ENCODE assay signal across 21 mouse cellular contexts in genomic region chr17:27510258-27511124, GRCm38 (mm10). TPM values are rescaled to one million over a fixed set of nuclear protein-coding genes. Genes with fewer than 3 reads are reported as not detected.
DNase-seq lines count a peak whose midpoint lies in the region; ATAC-seq lines count a peak whose summit lies in the region.
"Had no signal": no experiment of that assay in that cellular context is flagged by ENCODE, and none has a peak within 500 bp of the region (broad histone marks: within the 10 kb centered on the region; RNA-seq: fewer than 3 reads in every experiment).

No protein-coding gene starts in this region.

- peak overlapping the region; percentile 74; the same call in 1 of the 2 replicates for H3K4me3 ChIP-seq in midbrain, embryonic 10.5 days
- H3K4me3 ChIP-seq in midbrain, embryonic 11.5 days (ENCODE audit: low read depth, low read length), result no peak overlapping the region
- H3K4me3 ChIP-seq in midbrain, embryonic 12.5 days, result no peak overlapping the region
- no peak overlapping the region for H3K4me3 ChIP-seq in neural tube, embryonic 15.5 days (replicated peaks)
- H3K4me3 ChIP-seq: gastrocnemius, adult 2 months had no signal

- H3K4me1 ChIP-seq in midbrain, embryonic 10.5 days, result peaks cover 90% of the 10 kb centered on the region
- peaks cover 40% of the 10 kb centered on the region for H3K4me1 ChIP-seq in midbrain, embryonic 11.5 days (ENCODE audit: control insufficient read depth, insufficient read depth, low read length)
- peaks cover 71% of the 10 kb centered on the region for H3K4me1 ChIP-seq in midbrain, embryonic 12.5 days
- H3K4me1 ChIP-seq in neural tube, embryonic 15.5 days, result peaks cover 49% of the 10 kb centered on the region

- no peak overlapping the region for H3K9ac ChIP-seq in midbrain, embryonic 11.5 days (ENCODE audit: low read length)
- 0 out of 2 replicates have a peak overlapping the region, but pooled peaks have one; percentile 24 for H3K9ac ChIP-seq in midbrain, embryonic 12.5 days (replicated peaks)
- 0 out of 2 replicates have a peak overlapping the region, but pooled peaks have one; percentile 18 for H3K9ac ChIP-seq in neural tube, embryonic 15.5 days (replicated peaks)
- H3K9ac ChIP-seq: embryonic facial prominence, embryonic 13.5 days had no signal

- no peak overlapping the region for H3K4me2 ChIP-seq in midbrain, embryonic 11.5 days
- H3K4me2 ChIP-seq in midbrain, embryonic 12.5 days (replicated peaks), result peak overlapping the region; percentile 98; the same call in 1 of the 2 replicates
- H3K4me2 ChIP-seq in neural tube, embryonic 15.5 days, result peak overlapping the region; percentile 97
- H3K4me2 ChIP-seq: heart, embryonic 11.5 days; liver, embryonic 11.5 days had no signal

- ATAC-seq in cerebellum, adult (ENCODE audit: insufficient number of reproducible peaks, low FRiP score, low TSS enrichment), result no peak
- ATAC-seq in midbrain, embryonic 11.5 days (ENCODE audit: low FRiP score), result no peak
- ATAC-seq in midbrain, embryonic 12.5 days (ENCODE audit: low FRiP score, low read depth), result no peak
- ATAC-seq in neural tube, embryonic 15.5 days (ENCODE audit: low FRiP score), result no peak
- ATAC-seq: inflammation-experienced regulatory T-cells, adult 6 months had no signal

- 0 out of 2 replicates have a peak overlapping the region, but pooled peaks have one; percentile 33 for H3K27ac ChIP-seq in midbrain, embryonic 10.5 days (replicated peaks)
- no peak overlapping the region for H3K27ac ChIP-seq in midbrain, embryonic 11.5 days (ENCODE audit: low read depth, low read length)
- peak overlapping the region; percentile 46; the same call in 1 of the 2 replicates for H3K27ac ChIP-seq in midbrain, embryonic 12.5 days (replicated peaks)
- H3K27ac ChIP-seq in neural tube, embryonic 15.5 days (replicated peaks), result no peak overlapping the region
- H3K27ac ChIP-seq: embryonic facial prominence, embryonic 13.5 days; gastrocnemius, adult 2 months; stomach, postnatal 0 days had no signal

- H3K9me3 ChIP-seq in midbrain, embryonic 10.5 days (replicated peaks), result no peaks in the 10 kb centered on the region
- H3K9me3 ChIP-seq in midbrain, embryonic 11.5 days (ENCODE audit: control insufficient read depth, low read length), result no peaks in the 10 kb centered on the region
- no peaks in the 10 kb centered on the region for H3K9me3 ChIP-seq in midbrain, embryonic 12.5 days
- H3K9me3 ChIP-seq in neural tube, embryonic 15.5 days (replicated peaks), result no peaks in the 10 kb centered on the region
- H3K9me3 ChIP-seq: embryonic facial prominence, embryonic 13.5 days had no signal

- 62% methylated on average over 9 of the region's 9 CpGs for WGBS in midbrain, embryonic 10.5 days
- WGBS in midbrain, embryonic 11.5 days, result 53% methylated on average over 9 of the region's 9 CpGs
- 56% methylated on average over 9 of the region's 9 CpGs for WGBS in midbrain, embryonic 12.5 days
- 56% methylated on average over 9 of the region's 9 CpGs for WGBS in neural tube, embryonic 15.5 days

- H3K36me3 ChIP-seq in midbrain, embryonic 10.5 days, result no peaks in the 10 kb centered on the region
- no peaks in the 10 kb centered on the region for H3K36me3 ChIP-seq in midbrain, embryonic 11.5 days (ENCODE audit: control insufficient read depth, insufficient read depth, low read length)
- no peaks in the 10 kb centered on the region for H3K36me3 ChIP-seq in midbrain, embryonic 12.5 days
- H3K36me3 ChIP-seq in neural tube, embryonic 15.5 days, result no peaks in the 10 kb centered on the region
- H3K36me3 ChIP-seq: embryonic facial prominence, embryonic 13.5 days had no signal

- H3K27me3 ChIP-seq in midbrain, embryonic 10.5 days (ENCODE audit: low read depth, poor library complexity, severe bottlenecking), result peaks cover 93% of the 10 kb centered on the region
- peaks cover 45% of the 10 kb centered on the region for H3K27me3 ChIP-seq in midbrain, embryonic 11.5 days (ENCODE audit: control insufficient read depth, insufficient read depth, low read length)
- H3K27me3 ChIP-seq in midbrain, embryonic 12.5 days, result peaks cover 91% of the 10 kb centered on the region
- H3K27me3 ChIP-seq in neural tube, embryonic 15.5 days (replicated peaks), result peaks cover 29% of the 10 kb centered on the region

- peak; percentile 65 for DNase-seq in cerebellum, adult 11-12 months
- no peak for DNase-seq in midbrain, embryonic 10.5 days (ENCODE audit: low spot score)
- no peak for DNase-seq in midbrain, embryonic 11.5 days (ENCODE audit: low spot score, missing footprints)
- DNase-seq in ovary, postnatal 14 days (ENCODE audit: low spot score), result no peak
- no peak for DNase-seq in right cerebral cortex, postnatal 4 days
- DNase-seq: adrenal gland, adult 2 months; gastrocnemius, adult 2 months; heart, postnatal 10 days; kidney, adult 2 months; kidney, postnatal 36 days; left cerebral cortex, postnatal 4 days; lung, adult 2 months; lung, postnatal 36 days had no signal

RNA-seq across cellular contexts. Expression of gene Grm4, which starts 10.7 kb away (rescaled TPM):
- polyA plus RNA-seq in midbrain, embryonic 10.5 days (2016; fragmentation: Nextera tagmentation; extraction: Ambion mirVana), result 2.8 and 3.5 TPM in 2 replicates
- 3.5 and 3.6 TPM in 2 replicates for polyA plus RNA-seq in midbrain, embryonic 11.5 days (2014; fragmentation: Nextera tagmentation; extraction: Ambion mirVana)
- 4.2 and 5.7 TPM in 2 replicates for polyA plus RNA-seq in midbrain, embryonic 12.5 days (2016; fragmentation: Nextera tagmentation; extraction: Ambion mirVana)
- polyA plus RNA-seq in neural tube, embryonic 15.5 days (2015; fragmentation: Nextera tagmentation; extraction: Ambion mirVana), result 9.7 and 10.1 TPM in 2 replicates

RNA-seq across cellular contexts. Expression of gene Hmga1, which starts 45.8 kb away (rescaled TPM):
- 620 and 831 TPM in 2 replicates for polyA plus RNA-seq in midbrain, embryonic 10.5 days (2016; fragmentation: Nextera tagmentation; extraction: Ambion mirVana)
- 354 and 406 TPM in 2 replicates for polyA plus RNA-seq in midbrain, embryonic 11.5 days (2014; fragmentation: Nextera tagmentation; extraction: Ambion mirVana)
- polyA plus RNA-seq in midbrain, embryonic 12.5 days (2016; fragmentation: Nextera tagmentation; extraction: Ambion mirVana), result 213 and 215 TPM in 2 replicates
- 129 and 207 TPM in 2 replicates for polyA plus RNA-seq in neural tube, embryonic 15.5 days (2015; fragmentation: Nextera tagmentation; extraction: Ambion mirVana)

RNA-seq across cellular contexts. Expression of gene AI413582, which starts 55.1 kb away (rescaled TPM):
- polyA plus RNA-seq in midbrain, embryonic 10.5 days (2016; fragmentation: Nextera tagmentation; extraction: Ambion mirVana), result 16.4 and 19.2 TPM in 2 replicates
- polyA plus RNA-seq in midbrain, embryonic 11.5 days (2014; fragmentation: Nextera tagmentation; extraction: Ambion mirVana), result 14.8 and 20.2 TPM in 2 replicates
- polyA plus RNA-seq in midbrain, embryonic 12.5 days (2016; fragmentation: Nextera tagmentation; extraction: Ambion mirVana), result 18.9 and 20.7 TPM in 2 replicates
- 70.8 and 74.9 TPM in 2 replicates for polyA plus RNA-seq in neural tube, embryonic 15.5 days (2015; fragmentation: Nextera tagmentation; extraction: Ambion mirVana)

Comparison
In these comparisons a context has a peak if more than half of its experiments do, and no peak if none do; other contexts are left out.
1. H3K27ac ChIP-seq: peak in midbrain, embryonic 10.5 days (single experiment) and midbrain, embryonic 12.5 days (single experiment); none in midbrain, embryonic 11.5 days (single experiment) and neural tube, embryonic 15.5 days (single experiment).